Mouse (Mus musculus) ovary, postnatal 10 days (tissue): ENCODE measurements around the gene Il10ra.

Experiments used
- DNase-seq: peaks from one replicate; pipeline ENCODE4 v3.0.0; 2022; ENCODE audit warnings: low spot score

Il10ra gene

GRCm38 (mm10) chr9:45259065-45259464 lies 9.9 kb downstream of the Il10ra start:
- DNase-seq, result no peak

- DNase-seq, result no peak
Observed at GRCm38 (mm10) chr9:45255967-45256366, 13.0 kb downstream of the Il10ra start.

GRCm38 (mm10) chr9:45255431-45255830 lies 13.5 kb downstream of the Il10ra start:
- DNase-seq, result no peak

- no peak for DNase-seq
Observed at GRCm38 (mm10) chr9:45254605-45255004, 14.3 kb downstream of the Il10ra start.

GRCm38 (mm10) chr9:45254021-45254420 lies 14.9 kb downstream of the Il10ra start:
- DNase-seq, result no peak

GRCm38 (mm10) chr9:45252395-45252794 lies 16.6 kb downstream of the Il10ra start:
- no peak for DNase-seq

- no peak for DNase-seq
Observed at GRCm38 (mm10) chr9:45251990-45252389, 17.0 kb downstream of the Il10ra start.

GRCm38 (mm10) chr9:45251281-45251680 lies 17.7 kb downstream of the Il10ra start:
- DNase-seq, result no peak

GRCm38 (mm10) chr9:45250306-45250705 lies 18.6 kb downstream of the Il10ra start:
- no peak for DNase-seq

GRCm38 (mm10) chr9:45247536-45247935 lies 21.4 kb downstream of the Il10ra start:
- no peak for DNase-seq

GRCm38 (mm10) chr9:45246060-45246459 lies 22.9 kb downstream of the Il10ra start:
- DNase-seq, result no peak

GRCm38 (mm10) chr9:45245432-45245831 lies 23.5 kb downstream of the Il10ra start:
- DNase-seq, result no peak

GRCm38 (mm10) chr9:45241397-45241796 lies 27.6 kb downstream of the Il10ra start:
- no peak for DNase-seq

- DNase-seq, result no peak
Observed at GRCm38 (mm10) chr9:45236744-45237143, 32.2 kb downstream of the Il10ra start.

GRCm38 (mm10) chr9:45235668-45236227 lies 33.2 kb downstream of the Il10ra start:
- DNase-seq, result no peak

- no peak for DNase-seq
Observed at GRCm38 (mm10) chr9:45229359-45229758, 39.6 kb downstream of the Il10ra start.

GRCm38 (mm10) chr9:45221567-45221966 lies 47.4 kb downstream of the Il10ra start:
- DNase-seq, result peak; percentile 81

GRCm38 (mm10) chr9:45219644-45220043 lies 49.3 kb downstream of the Il10ra start:
- DNase-seq, result no peak

- DNase-seq, result no peak
Observed at GRCm38 (mm10) chr9:45215526-45216179, 53.3 kb downstream of the Il10ra start.

GRCm38 (mm10) chr9:45212001-45212400 lies 56.9 kb downstream of the Il10ra start:
- DNase-seq, result no peak

- DNase-seq, result no peak
Observed at GRCm38 (mm10) chr9:45207015-45207743, 61.8 kb downstream of the Il10ra start.

- no peak for DNase-seq
Observed at GRCm38 (mm10) chr9:45206121-45206520, 62.8 kb downstream of the Il10ra start.

- no peak for DNase-seq
Observed at GRCm38 (mm10) chr9:45205143-45205542, 63.8 kb downstream of the Il10ra start.
